Mouse (Mus musculus) testis, adult 2 months (tissue): ENCODE measurements around the gene Zkscan17. TPM values are rescaled to one million over a fixed set of nuclear protein-coding genes. Genes with fewer than 3 reads are reported as not detected.

Experiments used
- H3K27ac ChIP-seq: fragments of 200-500 bp; 2 replicates; pipeline ENCODE4 v1.5.1; 2012; ENCODE audit warnings: low read depth, low read length; ENCODE audit not compliant: control insufficient read depth, insufficient read depth
- H3K27me3 ChIP-seq: fragments of 200-500 bp; 2 replicates; pipeline ENCODE4 v1.6.1; 2012; ENCODE audit warnings: mild to moderate bottlenecking, low read length, moderate library complexity; ENCODE audit not compliant: control insufficient read depth, insufficient read depth
- H3K36me3 ChIP-seq: fragments of 200-500 bp; 2 replicates; pipeline ENCODE4 v1.6.1; 2012; ENCODE audit warnings: mild to moderate bottlenecking, low read length; ENCODE audit not compliant: control insufficient read depth, insufficient read depth
- H3K4me1 ChIP-seq: fragments of 200-500 bp; 2 replicates; pipeline ENCODE4 v1.6.1; 2012; ENCODE audit warnings: low read length; ENCODE audit not compliant: control insufficient read depth, insufficient read depth
- H3K4me3 ChIP-seq: fragments of 200-500 bp; 2 replicates; pipeline ENCODE4 v1.5.1; 2012; ENCODE audit warnings: low read depth, mild to moderate bottlenecking, low read length, moderate library complexity, mixed read lengths; ENCODE audit not compliant: control insufficient read depth
- CTCF ChIP-seq: fragments of 200-500 bp; IDR thresholded peaks from 2 replicates; pipeline ENCODE4 v1.5.1; 2012; ENCODE audit warnings: low read depth, mild to moderate bottlenecking, inconsistent platforms, low read length, moderate library complexity; ENCODE audit not compliant: control insufficient read depth, insufficient read depth, insufficient replicate concordance
- POLR2A ChIP-seq: fragments of 200-500 bp; IDR thresholded peaks from 2 replicates; pipeline ENCODE4 v1.6.1; 2012; ENCODE audit warnings: low read depth, mild to moderate bottlenecking, inconsistent platforms, low read length, moderate library complexity; ENCODE audit not compliant: control insufficient read depth
- polyA plus RNA-seq: library from polyadenylated mRNA; depleted of rRNA; stranded (reverse); fragments of >200 nt; gene quantifications from 2 replicates; pipeline ENCODE4 v1.2.3, GENCODE M21; 2012; rRNA removed

Zkscan17 gene
- polyA plus RNA-seq, 1 experiment, result 75.9 TPM

DNA sequence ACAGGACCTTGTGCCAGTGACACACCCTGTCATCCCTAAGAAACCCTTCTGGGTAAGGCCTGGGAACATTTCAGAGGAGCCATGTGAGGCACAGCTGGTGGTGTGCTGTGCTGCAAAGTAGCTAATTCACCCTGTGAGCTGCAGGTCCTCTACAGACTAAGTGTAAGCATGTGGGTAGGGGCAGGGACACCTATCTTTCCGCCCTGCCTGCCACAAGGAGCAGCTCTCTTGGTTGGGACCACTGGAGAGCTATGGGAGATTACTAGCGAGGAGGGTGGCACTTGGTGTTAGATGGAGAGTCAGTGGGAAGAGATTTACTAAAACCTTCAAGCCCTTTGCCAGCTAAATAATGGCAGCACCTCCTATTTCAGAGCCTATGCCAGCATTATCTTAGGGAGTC, 69.7 kb downstream of the Zkscan17 start:
- Histone ChIP-seq H3K27me3 (no peaks in the 10 kb centered on the region), H3K4me1 (no peaks in the 10 kb centered on the region), H3K27ac (no peak overlapping the region), H3K4me3 (no peak overlapping the region), H3K36me3 (no peaks in the 10 kb centered on the region)
- TF ChIP-seq CTCF (no peak), POLR2A (no peak)

DNA sequence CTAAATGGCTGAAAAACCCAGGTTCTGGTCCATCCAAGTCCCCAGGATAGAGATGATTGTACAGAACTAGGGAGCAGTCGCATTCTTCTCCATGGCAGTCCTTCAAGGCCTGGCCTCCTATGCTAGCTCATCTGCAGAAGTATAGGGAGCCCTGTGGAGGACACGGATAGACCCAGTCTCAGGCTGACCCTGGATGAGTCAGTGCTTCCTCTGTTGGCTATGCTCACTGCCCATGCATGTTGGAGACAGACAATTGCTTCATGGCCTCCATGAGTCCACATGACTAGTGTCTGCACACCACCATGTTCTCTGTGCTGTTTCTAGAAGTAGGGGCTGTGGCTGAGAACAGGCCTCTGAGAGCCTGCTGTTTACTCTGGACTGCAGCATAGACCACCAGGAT, 70.2 kb downstream of the Zkscan17 start:
- Histone ChIP-seq H3K4me1 (no peaks in the 10 kb centered on the region), H3K27ac (no peak overlapping the region), H3K4me3 (no peak overlapping the region), H3K27me3 (no peaks in the 10 kb centered on the region), H3K36me3 (no peaks in the 10 kb centered on the region)
- no peak for TF ChIP-seq POLR2A
- TF ChIP-seq CTCF, result no peak

DNA sequence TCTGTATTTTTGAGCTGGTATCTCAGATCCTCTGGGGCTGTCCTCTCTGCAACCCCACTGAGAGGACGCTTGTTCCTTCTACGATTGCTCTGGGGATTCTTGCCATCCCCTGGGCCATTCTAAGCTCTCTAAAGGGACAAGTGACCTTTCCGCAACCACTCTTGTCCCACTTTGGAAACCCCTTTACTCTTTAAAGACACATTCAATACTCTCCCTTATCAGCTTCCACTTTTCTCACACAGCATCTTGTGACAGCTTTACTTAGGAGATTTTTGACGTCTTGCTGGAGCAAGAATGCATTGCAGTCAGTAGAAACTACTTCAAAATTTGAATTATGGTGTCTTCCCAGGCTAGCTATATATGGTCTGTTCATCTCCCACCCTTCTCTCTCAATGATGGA, 75.5 kb downstream of the Zkscan17 start, which contains the start of gene Snap47:
TSS of gene Snap47 (minus strand) at position 101 of the 400 bp plus-strand sequence.
- no peak for TF ChIP-seq CTCF
- no peak for TF ChIP-seq POLR2A
- Histone ChIP-seq H3K36me3 (no peaks in the 10 kb centered on the region), H3K27me3 (no peaks in the 10 kb centered on the region), H3K27ac (peak within 1 kb of the TSS; percentile 86), H3K4me1 (peaks cover 10% of the 10 kb centered on the region), H3K4me3 (peak within 1 kb of the TSS; percentile 95)

DNA sequence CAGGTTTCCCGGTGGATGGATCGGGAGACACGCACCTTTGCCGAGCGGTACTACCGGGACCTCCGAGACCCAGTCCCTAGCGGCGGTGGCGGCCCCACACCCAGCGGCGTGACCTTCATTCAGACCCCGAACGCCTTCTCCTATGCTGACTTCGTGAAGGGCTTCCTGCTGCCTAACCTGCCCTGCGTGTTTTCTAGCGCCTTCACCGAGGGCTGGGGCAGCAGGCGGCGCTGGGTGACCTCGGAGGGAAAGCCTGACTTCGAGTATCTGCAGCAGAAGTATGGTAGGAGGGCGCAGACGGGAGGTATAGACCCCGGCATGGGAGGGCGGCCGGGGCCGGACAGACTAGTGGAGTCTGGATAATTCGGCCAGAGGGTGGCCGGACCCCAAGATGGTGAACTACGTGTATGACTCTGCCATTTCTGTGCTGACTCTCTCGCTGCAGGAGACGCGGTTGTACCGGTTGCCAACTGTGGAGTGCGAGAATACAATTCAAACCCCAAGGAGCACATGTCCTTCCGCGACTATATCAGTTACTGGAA, 76.2 kb downstream of the Zkscan17 start:
- TF ChIP-seq CTCF, result 0 out of 2 replicates have a peak, but pooled peaks have one; percentile 23
- TF ChIP-seq POLR2A, result no peak
- Histone ChIP-seq H3K27ac (peak overlapping the region; percentile 86), H3K4me1 (peaks cover 10% of the 10 kb centered on the region), H3K4me3 (peak overlapping the region; percentile 95), H3K27me3 (no peaks in the 10 kb centered on the region), H3K36me3 (no peaks in the 10 kb centered on the region)

DNA sequence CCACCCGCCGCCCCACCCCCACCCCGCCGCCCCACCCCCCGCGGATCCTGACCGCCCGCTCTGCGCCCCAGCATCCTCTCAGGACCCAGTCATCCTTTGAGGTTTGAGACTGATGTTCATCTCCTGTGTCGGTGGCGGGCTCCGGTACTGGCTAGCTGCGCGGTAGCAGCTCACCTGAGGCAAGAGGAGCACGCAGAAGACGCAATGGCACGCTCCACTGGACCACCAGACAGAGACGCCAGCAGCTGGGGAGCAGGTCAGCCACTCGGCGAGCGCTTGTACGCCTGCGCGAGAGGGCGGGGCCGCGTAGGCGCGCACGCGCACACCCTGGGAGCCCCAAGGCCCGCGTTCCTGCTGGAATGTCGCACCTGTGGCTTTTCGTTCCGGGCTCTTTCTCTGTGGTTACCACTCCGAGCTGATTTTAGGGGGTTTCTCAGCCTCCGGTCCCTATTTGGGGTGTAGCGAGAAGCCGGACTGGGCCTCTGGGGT, 76.8 kb downstream of the Zkscan17 start, which contains the start of gene Jmjd4:
TSS of gene Jmjd4 (plus strand) at position 305 of the 489 bp plus-strand sequence.
- no peaks in the 10 kb centered on the region for H3K36me3 ChIP-seq
- peak within 1 kb of the TSS; percentile 95 for H3K4me3 ChIP-seq
- H3K27ac ChIP-seq, result peak within 1 kb of the TSS; percentile 87
- no peaks in the 10 kb centered on the region for H3K27me3 ChIP-seq
- peaks cover 10% of the 10 kb centered on the region for H3K4me1 ChIP-seq
- TF ChIP-seq POLR2A, result peak; percentile 66
- TF ChIP-seq CTCF, result no peak

DNA sequence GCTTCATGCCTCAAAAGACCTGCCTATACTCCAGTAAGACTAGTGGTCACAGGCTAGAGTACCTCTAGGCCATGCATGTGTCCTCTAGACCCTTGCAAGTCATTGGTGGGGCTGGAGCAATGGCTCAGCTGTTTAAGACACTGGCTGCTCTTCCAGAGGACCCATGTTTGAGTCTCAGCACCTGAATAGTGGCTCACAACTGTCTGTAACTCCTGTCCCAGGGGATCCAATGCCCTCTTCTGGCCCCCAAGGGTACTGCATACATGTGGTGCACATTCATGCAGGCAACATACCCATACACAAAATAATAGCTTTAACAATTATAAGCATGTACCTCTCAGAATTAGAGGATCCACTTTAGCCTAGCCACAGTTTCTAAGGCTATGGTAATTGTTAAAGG, 83.4 kb downstream of the Zkscan17 start:
- TF ChIP-seq CTCF (peak; percentile 13; the same call in 1 of the 2 replicates), POLR2A (no peak)
- H3K36me3 ChIP-seq, result no peaks in the 10 kb centered on the region
- no peaks in the 10 kb centered on the region for H3K4me1 ChIP-seq
- no peaks in the 10 kb centered on the region for H3K27me3 ChIP-seq
- H3K4me3 ChIP-seq, result no peak overlapping the region
- H3K27ac ChIP-seq, result no peak overlapping the region

DNA sequence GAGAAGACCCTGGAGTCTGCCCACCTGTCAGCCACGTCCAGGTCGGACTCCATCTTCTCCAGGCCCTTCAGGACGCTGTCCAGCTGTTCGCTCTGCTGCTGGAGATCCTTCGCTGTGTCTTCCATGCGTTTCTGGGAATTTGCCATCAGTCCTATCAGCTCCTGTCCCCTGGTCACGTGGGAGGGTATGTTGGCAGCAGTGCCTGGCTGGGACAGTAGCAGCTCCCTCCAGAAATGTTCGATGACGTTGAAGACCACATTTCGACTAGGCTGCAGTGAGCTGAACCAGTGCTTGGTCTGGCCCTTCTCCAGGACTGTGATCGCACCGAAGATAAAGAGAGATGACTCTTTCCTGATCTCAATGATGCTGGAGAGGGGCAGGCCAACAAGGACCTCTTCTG, 88.6 kb downstream of the Zkscan17 start:
- H3K4me1 ChIP-seq, result no peaks in the 10 kb centered on the region
- no peak overlapping the region for H3K4me3 ChIP-seq
- 0 out of 2 replicates have a peak, but pooled peaks have one; percentile 13 for TF ChIP-seq POLR2A
- no peak for TF ChIP-seq CTCF
- H3K27me3 ChIP-seq, result no peaks in the 10 kb centered on the region
- no peak overlapping the region for H3K27ac ChIP-seq
- H3K36me3 ChIP-seq, result no peaks in the 10 kb centered on the region

Other genes with a start within 250 kb of the Zkscan17 start
- gene Wnt3a, start 236.0 kb downstream of the Zkscan17 start, polyA plus RNA-seq, result 3.1 and 4.3 TPM in 2 replicates
- gene Wnt9a, start 219.8 kb downstream of the Zkscan17 start, polyA plus RNA-seq, result 0.40 and 0.63 TPM in 2 replicates
- 9.3 and 12.7 TPM in 2 replicates for gene Prss38, start 151.1 kb downstream of the Zkscan17 start, polyA plus RNA-seq
- gene Jmjd4, start 76.7 kb downstream of the Zkscan17 start, polyA plus RNA-seq, result 2.8 and 3.0 TPM in 2 replicates
- gene Snap47, start 75.6 kb downstream of the Zkscan17 start, polyA plus RNA-seq, result 22.6 and 25.8 TPM in 2 replicates
- 1.1 and 1.4 TPM in 2 replicates for gene Zfp867, start 54.3 kb downstream of the Zkscan17 start, polyA plus RNA-seq
- 0.09 and 0.11 TPM in 2 replicates for gene Nlrp3, start 14.8 kb upstream of the Zkscan17 start, polyA plus RNA-seq
- gene Olfr222, start 49.5 kb upstream of the Zkscan17 start, polyA plus RNA-seq, result 0.15 and 0.16 TPM in 2 replicates
- not detected in 2 replicates for gene Olfr223, start 66.5 kb upstream of the Zkscan17 start, polyA plus RNA-seq
- gene Mprip, start 134.6 kb upstream of the Zkscan17 start, polyA plus RNA-seq, result 237 and 246 TPM in 2 replicates